Mouse (Mus musculus) CD4-positive helper T cell, adult 2 months (primary cell): ENCODE data around the gene C1qtnf3.
"Not testable (repeated sequence)": the region's sequence is repeated elsewhere in the genome, so short reads cannot be mapped to it uniquely, and the experiment has no call there.

Experiments
- DNase-seq: peaks from one replicate; pipeline ENCODE4 v3.0.0-alpha.2; 2012; ENCODE audit warnings: low read depth, missing footprints, low spot score

C1qtnf3 gene

GRCm38 (mm10) chr15:10959277-10960026 lies 7.3 kb downstream of the C1qtnf3 start:
- no peak for DNase-seq

- DNase-seq, result no peak
These were observed 8.1 kb downstream of the C1qtnf3 start for GRCm38 (mm10) chr15:10960267-10960666.

- no peak for DNase-seq
These were observed 10.5 kb downstream of the C1qtnf3 start for GRCm38 (mm10) chr15:10962601-10963000.

- no peak for DNase-seq
These were observed 17.3 kb downstream of the C1qtnf3 start for GRCm38 (mm10) chr15:10969439-10969838.

- no peak for DNase-seq
These were observed 18.6 kb downstream of the C1qtnf3 start for GRCm38 (mm10) chr15:10970777-10971176.

GRCm38 (mm10) chr15:10977151-10977550 lies 25.0 kb downstream of the C1qtnf3 start:
- DNase-seq, result no peak

GRCm38 (mm10) chr15:10980712-10981111 lies 28.6 kb downstream of the C1qtnf3 start:
- DNase-seq, result no peak

- DNase-seq, result peak; percentile 91
These were observed 29.4 kb downstream of the C1qtnf3 start, which contains the start of gene Amacr for GRCm38 (mm10) chr15:10981377-10982063. Gene Amacr, plus strand, starts transcription at chr15:10981756.

GRCm38 (mm10) chr15:10982064-10982435 lies 29.9 kb downstream of the C1qtnf3 start:
- DNase-seq, result no peak

GRCm38 (mm10) chr15:10985756-10986155 lies 33.6 kb downstream of the C1qtnf3 start:
- no peak for DNase-seq

GRCm38 (mm10) chr15:10986477-10986876 lies 34.3 kb downstream of the C1qtnf3 start:
- not testable (repeated sequence) for DNase-seq

- DNase-seq, result no peak
These were observed 38.3 kb downstream of the C1qtnf3 start for GRCm38 (mm10) chr15:10990411-10990810.

GRCm38 (mm10) chr15:10991566-10991965 lies 39.4 kb downstream of the C1qtnf3 start:
- DNase-seq, result no peak

GRCm38 (mm10) chr15:10999832-11000231 lies 47.7 kb downstream of the C1qtnf3 start:
- no peak for DNase-seq

GRCm38 (mm10) chr15:11000421-11000820 lies 48.3 kb downstream of the C1qtnf3 start, which contains the start of gene Slc45a2:
Gene Slc45a2, plus strand, starts transcription at chr15:11000721.
- DNase-seq, result no peak

GRCm38 (mm10) chr15:11003791-11004190 lies 51.7 kb downstream of the C1qtnf3 start:
- no peak for DNase-seq

- no peak for DNase-seq
These were observed 52.5 kb downstream of the C1qtnf3 start for GRCm38 (mm10) chr15:11004646-11005045.

- no peak for DNase-seq
These were observed 56.6 kb downstream of the C1qtnf3 start for GRCm38 (mm10) chr15:11008756-11009155.

- DNase-seq, result no peak
These were observed 58.9 kb downstream of the C1qtnf3 start for GRCm38 (mm10) chr15:11010976-11011548.

- no peak for DNase-seq
These were observed 62.8 kb downstream of the C1qtnf3 start for GRCm38 (mm10) chr15:11014931-11015330.

- DNase-seq, result no peak
These were observed 74.8 kb downstream of the C1qtnf3 start for GRCm38 (mm10) chr15:11026801-11027561.
